Mouse (Mus musculus) R1 (cell line): Measurements from ENCODE around the gene Zbtb41.

ENCODE experiments used
- DNase-seq: peaks from one replicate; pipeline ENCODE4 v3.0.0-alpha.2; 2018; ENCODE audit warnings: low read depth, low spot score

Zbtb41 gene

GRCm38 (mm10) chr1:139478898-139479297 is 56.8 kb downstream of the Zbtb41 start:
- no peak for DNase-seq

- DNase-seq, result peak; percentile 69
These were observed 58.2 kb downstream of the Zbtb41 start for GRCm38 (mm10) chr1:139480246-139480645.

- peak; percentile 54 for DNase-seq
These were observed 59.1 kb downstream of the Zbtb41 start for GRCm38 (mm10) chr1:139481146-139481545.

- peak; percentile 99 for DNase-seq
These were observed 72.5 kb downstream of the Zbtb41 start for GRCm38 (mm10) chr1:139494630-139495029.

GRCm38 (mm10) chr1:139495408-139495807 is 73.3 kb downstream of the Zbtb41 start:
- DNase-seq, result peak; percentile 51

- DNase-seq, result peak; percentile 62
These were observed 74.1 kb downstream of the Zbtb41 start for GRCm38 (mm10) chr1:139496212-139496611.

GRCm38 (mm10) chr1:139499751-139500150 is 77.7 kb downstream of the Zbtb41 start:
- peak; percentile 87 for DNase-seq

- no peak for DNase-seq
These were observed 79.2 kb downstream of the Zbtb41 start, which contains the start of gene F13b for GRCm38 (mm10) chr1:139501258-139501752. F13b (plus strand) TSS chr1:139501702.
